21 mouse cellular contexts compared by ENCODE assay signal in genomic region chr10:122560001-122560695, GRCm38 (mm10).
"Had no signal": no experiment of that assay in that cellular context is flagged by ENCODE, and none has a peak within 500 bp of the region (broad histone marks: within the 10 kb centered on the region; RNA-seq: fewer than 3 reads in every experiment).

No protein-coding gene starts in this region.

- H3K4me2 ChIP-seq: limb, embryonic 12.5 days; limb, embryonic 15.5 days; liver, embryonic 11.5 days; liver, embryonic 15.5 days; lung, embryonic 15.5 days; stomach, embryonic 15.5 days had no signal

- H3K36me3 ChIP-seq: limb, embryonic 12.5 days; limb, embryonic 15.5 days; liver, embryonic 15.5 days; lung, embryonic 15.5 days; midbrain, embryonic 10.5 days; stomach, embryonic 15.5 days had no signal

- H3K9ac ChIP-seq: limb, embryonic 12.5 days; limb, embryonic 15.5 days; liver, embryonic 15.5 days; lung, embryonic 15.5 days; stomach, embryonic 15.5 days had no signal

- DNase-seq: kidney, adult 2 months; kidney, postnatal 25 days; layer of hippocampus, postnatal 36 days; left cerebral cortex, postnatal 4 days; lung, adult 18-20 months; lung, postnatal 10 days; lung, postnatal 36 days; midbrain, embryonic 14.5 days; thymus, postnatal 25 days had no signal

- H3K4me1 ChIP-seq: lung, embryonic 15.5 days; megakaryocyte, embryonic 14.5 days had no signal

- H3K9me3 ChIP-seq: limb, embryonic 12.5 days; limb, embryonic 15.5 days; liver, embryonic 15.5 days; lung, embryonic 15.5 days; megakaryocyte, embryonic 14.5 days; midbrain, embryonic 10.5 days; stomach, embryonic 15.5 days had no signal

- ATAC-seq: inflammation-experienced regulatory T-cells, adult 6 months had no signal

- H3K27me3 ChIP-seq: limb, embryonic 12.5 days; limb, embryonic 15.5 days; liver, embryonic 15.5 days; lung, embryonic 15.5 days; megakaryocyte, embryonic 14.5 days; stomach, embryonic 15.5 days had no signal

- H3K27ac ChIP-seq: kidney, postnatal 0 days; left cerebral cortex, adult 2 months; limb, embryonic 12.5 days; limb, embryonic 15.5 days; liver, embryonic 15.5 days; lung, embryonic 15.5 days; midbrain, embryonic 10.5 days; stomach, embryonic 15.5 days had no signal

- H3K4me3 ChIP-seq: left cerebral cortex, adult 2 months; limb, embryonic 12.5 days; limb, embryonic 15.5 days; liver, embryonic 15.5 days; lung, embryonic 15.5 days; megakaryocyte, embryonic 14.5 days; midbrain, embryonic 10.5 days; myocyte; stomach, embryonic 15.5 days had no signal
